Comparison of ENCODE assay signal across 26 mouse cellular contexts in the genomic region with DNA sequence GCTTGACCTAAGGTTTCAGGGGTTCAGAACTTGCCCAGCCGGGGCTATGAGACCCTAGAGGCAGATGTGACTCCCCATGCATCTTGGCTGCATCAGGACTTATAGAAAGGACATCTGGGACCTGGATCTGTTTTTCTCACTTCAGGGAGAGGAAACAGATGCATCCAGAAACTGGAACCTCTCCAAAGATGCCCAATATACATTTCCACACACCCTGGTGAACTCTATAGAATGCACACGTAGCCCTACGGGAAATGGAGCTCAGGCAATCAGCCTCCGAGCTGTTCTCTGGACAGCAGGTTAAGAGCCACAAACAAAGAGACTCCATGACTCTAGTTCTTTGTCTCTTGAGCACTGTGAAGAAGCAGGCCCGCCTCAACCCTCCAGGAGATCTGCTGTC. TPM values are rescaled to one million over a fixed set of nuclear protein-coding genes. Genes with fewer than 3 reads are reported as not detected.
DNase-seq lines count a peak whose midpoint lies in the region; ATAC-seq lines count a peak whose summit lies in the region.
"Had no signal": no experiment of that assay in that cellular context is flagged by ENCODE, and none has a peak within 500 bp of the region (broad histone marks: within the 10 kb centered on the region; RNA-seq: fewer than 3 reads in every experiment).

No protein-coding gene starts in this region.

- no peaks in the 10 kb centered on the region for H3K9me3 ChIP-seq in heart, embryonic 13.5 days
- H3K9me3 ChIP-seq in heart, embryonic 11.5 days (replicated peaks; ENCODE audit: control insufficient read depth, low read length) = no peaks in the 10 kb centered on the region
- no peaks in the 10 kb centered on the region for H3K9me3 ChIP-seq in kidney, embryonic 15.5 days (replicated peaks)
- H3K9me3 ChIP-seq in lung, embryonic 16.5 days (ENCODE audit: control insufficient read depth, low read length) = no peaks in the 10 kb centered on the region
- H3K9me3 ChIP-seq: embryonic facial prominence, embryonic 13.5 days; forebrain, embryonic 12.5 days; limb, embryonic 15.5 days; liver, embryonic 13.5 days; midbrain, embryonic 13.5 days; neural tube, embryonic 13.5 days had no signal

- no peak for ATAC-seq in heart, embryonic 13.5 days (ENCODE audit: extremely low read depth, insufficient number of reproducible peaks, low FRiP score, low TSS enrichment)
- ATAC-seq in heart, embryonic 11.5 days (replicated peaks; ENCODE audit: insufficient number of reproducible peaks, low FRiP score, low TSS enrichment) = no peak
- no peak for ATAC-seq in kidney, embryonic 15.5 days (replicated peaks; ENCODE audit: low FRiP score)
- ATAC-seq in lung, embryonic 16.5 days (ENCODE audit: low read depth) = peak; percentile 60
- ATAC-seq: forebrain, postnatal 0 days; intestine, postnatal 0 days; midbrain, embryonic 13.5 days had no signal

- no peak overlapping the region for H3K4me2 ChIP-seq in heart, embryonic 13.5 days
- H3K4me2 ChIP-seq in heart, embryonic 11.5 days = no peak overlapping the region
- no peak overlapping the region for H3K4me2 ChIP-seq in kidney, embryonic 15.5 days
- H3K4me2 ChIP-seq in lung, embryonic 16.5 days (ENCODE audit: low read depth, low read length) = no peak overlapping the region
- H3K4me2 ChIP-seq: embryonic facial prominence, embryonic 13.5 days; forebrain, embryonic 12.5 days; hindbrain, embryonic 14.5 days; limb, embryonic 15.5 days; liver, embryonic 13.5 days; midbrain, embryonic 13.5 days; neural tube, embryonic 13.5 days had no signal

- H3K9ac ChIP-seq in heart, embryonic 13.5 days = no peak overlapping the region
- no peak overlapping the region for H3K9ac ChIP-seq in heart, embryonic 11.5 days (ENCODE audit: low read depth, low read length)
- H3K9ac ChIP-seq in kidney, embryonic 15.5 days = no peak overlapping the region
- H3K9ac ChIP-seq in lung, embryonic 16.5 days (ENCODE audit: low read length) = no peak overlapping the region
- H3K9ac ChIP-seq: embryonic facial prominence, embryonic 13.5 days; forebrain, embryonic 12.5 days; forebrain, postnatal 0 days; hindbrain, embryonic 14.5 days; limb, embryonic 15.5 days; liver, embryonic 13.5 days; midbrain, embryonic 13.5 days; neural tube, embryonic 13.5 days had no signal

- 0 out of 2 replicates have a peak overlapping the region, but pooled peaks have one; percentile 9 for H3K27ac ChIP-seq in heart, embryonic 13.5 days (replicated peaks)
- no peak overlapping the region for H3K27ac ChIP-seq in heart, embryonic 11.5 days (ENCODE audit: low read depth, low read length)
- 0 out of 2 replicates have a peak overlapping the region, but pooled peaks have one; percentile 59 for H3K27ac ChIP-seq in kidney, embryonic 15.5 days
- peak overlapping the region; percentile 58 for H3K27ac ChIP-seq in lung, embryonic 16.5 days (ENCODE audit: low read length)
- H3K27ac ChIP-seq: embryonic facial prominence, embryonic 13.5 days; forebrain, embryonic 12.5 days; hindbrain, embryonic 14.5 days; limb, embryonic 15.5 days; liver, embryonic 13.5 days; macrophage; midbrain, embryonic 13.5 days; neural tube, embryonic 13.5 days had no signal

- H3K27me3 ChIP-seq in heart, embryonic 13.5 days (replicated peaks) = no peaks in the 10 kb centered on the region
- H3K27me3 ChIP-seq in heart, embryonic 11.5 days (ENCODE audit: control insufficient read depth, insufficient read depth, low read length) = no peaks in the 10 kb centered on the region
- H3K27me3 ChIP-seq in kidney, embryonic 15.5 days = no peaks in the 10 kb centered on the region
- no peaks in the 10 kb centered on the region for H3K27me3 ChIP-seq in lung, embryonic 16.5 days (ENCODE audit: control insufficient read depth, insufficient read depth, low read depth, low read length)
- H3K27me3 ChIP-seq: embryonic facial prominence, embryonic 13.5 days; forebrain, embryonic 12.5 days; limb, embryonic 15.5 days; liver, embryonic 13.5 days; midbrain, embryonic 13.5 days; neural tube, embryonic 13.5 days had no signal

- no peak for DNase-seq in kidney, postnatal 36 days
- DNase-seq in lung, postnatal 36 days = no peak
- no peak for DNase-seq in adrenal gland, postnatal 4 days (ENCODE audit: low spot score in 2 of 2)
- DNase-seq: cerebellum, adult 11-12 months; cerebellum, adult 9-11 months; embryo, embryonic 11 days; forebrain, postnatal 0 days; kidney, adult 9 months; kidney, postnatal 4 days; liver, embryonic 13.5 days; lung, adult 18-20 months; thymus, adult 18-20 months; thymus, postnatal 25 days had no signal

- 65% methylated on average over 5 of the region's 5 CpGs for WGBS in heart, embryonic 13.5 days
- 73% methylated on average over 5 of the region's 5 CpGs for WGBS in heart, embryonic 11.5 days (ENCODE audit: insufficient replicate concordance)
- WGBS in kidney, embryonic 15.5 days = 79% methylated on average over 5 of the region's 5 CpGs
- WGBS in lung, embryonic 16.5 days = 52% methylated on average over 5 of the region's 5 CpGs

- H3K4me1 ChIP-seq in heart, embryonic 13.5 days = peaks cover 16% of the 10 kb centered on the region
- peaks cover 8% of the 10 kb centered on the region for H3K4me1 ChIP-seq in heart, embryonic 11.5 days (ENCODE audit: control insufficient read depth, insufficient read depth, low read length)
- H3K4me1 ChIP-seq in kidney, embryonic 15.5 days = no peaks in the 10 kb centered on the region
- no peaks in the 10 kb centered on the region for H3K4me1 ChIP-seq in lung, embryonic 16.5 days (replicated peaks; ENCODE audit: control insufficient read depth, insufficient read depth, low read length)
- H3K4me1 ChIP-seq: embryonic facial prominence, embryonic 13.5 days; forebrain, embryonic 12.5 days; limb, embryonic 15.5 days; midbrain, embryonic 13.5 days; neural tube, embryonic 13.5 days had no signal

- H3K36me3 ChIP-seq in heart, embryonic 13.5 days = no peaks in the 10 kb centered on the region
- H3K36me3 ChIP-seq in heart, embryonic 11.5 days (ENCODE audit: control insufficient read depth, insufficient read depth, low read length) = no peaks in the 10 kb centered on the region
- no peaks in the 10 kb centered on the region for H3K36me3 ChIP-seq in kidney, embryonic 15.5 days
- no peaks in the 10 kb centered on the region for H3K36me3 ChIP-seq in lung, embryonic 16.5 days (ENCODE audit: control insufficient read depth, insufficient read depth, low read length)
- H3K36me3 ChIP-seq: embryonic facial prominence, embryonic 13.5 days; forebrain, embryonic 12.5 days; G1E; limb, embryonic 15.5 days; liver, embryonic 13.5 days; midbrain, embryonic 13.5 days; neural tube, embryonic 13.5 days had no signal

- no peak overlapping the region for H3K4me3 ChIP-seq in heart, embryonic 13.5 days
- no peak overlapping the region for H3K4me3 ChIP-seq in heart, embryonic 11.5 days (ENCODE audit: low read depth, low read length)
- no peak overlapping the region for H3K4me3 ChIP-seq in kidney, embryonic 15.5 days (replicated peaks)
- H3K4me3 ChIP-seq in lung, embryonic 16.5 days (ENCODE audit: low read length) = no peak overlapping the region
- H3K4me3 ChIP-seq: embryonic facial prominence, embryonic 13.5 days; forebrain, embryonic 12.5 days; limb, embryonic 15.5 days; liver, embryonic 13.5 days; midbrain, embryonic 13.5 days; neural tube, embryonic 13.5 days had no signal

RNA-seq across cellular contexts. Expression of gene Zfp831, which starts 37.0 kb away (rescaled TPM):
- polyA plus RNA-seq in heart, embryonic 13.5 days (2015; fragmentation: Nextera tagmentation; extraction: Ambion mirVana) = 0.01 TPM in 1 of 2 replicates, not detected in the other
- not detected in 2 replicates for polyA plus RNA-seq in heart, embryonic 11.5 days (2014; fragmentation: Nextera tagmentation; extraction: Ambion mirVana)
- not detected in 2 replicates for polyA plus RNA-seq in kidney, embryonic 15.5 days (2015; fragmentation: Nextera tagmentation; extraction: Ambion mirVana)
- polyA plus RNA-seq in lung, embryonic 16.5 days (2015; fragmentation: Nextera tagmentation; extraction: Ambion mirVana) = not detected in 2 replicates
- under 1 TPM; 0.20 to 0.28 TPM for total RNA-seq in adrenal gland, postnatal 4 days (2021)
- polyA plus RNA-seq: forebrain, embryonic 12.5 days; G1E; hindbrain, embryonic 14.5 days; intestine, postnatal 0 days; limb, embryonic 15.5 days; neural tube, embryonic 13.5 days had no signal
